Mouse (Mus musculus): Measurements from ENCODE around the gene 1810013L24Rik. TPM values are rescaled to one million over a fixed set of nuclear protein-coding genes. Genes with fewer than 3 reads are reported as not detected.

1810013L24Rik gene
- polyA plus RNA-seq, 1 experiment from 2014 or later = 12.5 TPM

- WGBS = 10% methylated on average over 33 of the region's 33 CpGs
- peak overlapping the region; percentile 100 for H3K27ac ChIP-seq (ENCODE audit: low read depth, low read length)
- H3K4me1 ChIP-seq (replicated peaks; ENCODE audit: control insufficient read depth, insufficient read depth, low read length) = peaks cover 13% of the 10 kb centered on the region
- H3K4me3 ChIP-seq (ENCODE audit: low read depth, low read length) = peak overlapping the region; percentile 84
- peak overlapping the region; percentile 87 for H3K9ac ChIP-seq (ENCODE audit: low read depth, low read length)
- no peaks in the 10 kb centered on the region for H3K27me3 ChIP-seq (replicated peaks; ENCODE audit: control insufficient read depth, insufficient read depth, low read length)
- peaks cover 8% of the 10 kb centered on the region; the same call in 1 of the 2 replicates for H3K36me3 ChIP-seq (ENCODE audit: control insufficient read depth, insufficient read depth, low read length)
- peak overlapping the region; percentile 99 for H3K4me2 ChIP-seq
- DNase-seq (ENCODE audit: low spot score) (no peak), ATAC-seq (replicated peaks; ENCODE audit: low FRiP score) (peak; percentile 44)
- H3K9me3 ChIP-seq (ENCODE audit: control insufficient read depth, low read length) = no peaks in the 10 kb centered on the region
Measured at GRCm38 (mm10) chr16:8828636-8829563, 1.0 kb upstream of the 1810013L24Rik start.

DNA sequence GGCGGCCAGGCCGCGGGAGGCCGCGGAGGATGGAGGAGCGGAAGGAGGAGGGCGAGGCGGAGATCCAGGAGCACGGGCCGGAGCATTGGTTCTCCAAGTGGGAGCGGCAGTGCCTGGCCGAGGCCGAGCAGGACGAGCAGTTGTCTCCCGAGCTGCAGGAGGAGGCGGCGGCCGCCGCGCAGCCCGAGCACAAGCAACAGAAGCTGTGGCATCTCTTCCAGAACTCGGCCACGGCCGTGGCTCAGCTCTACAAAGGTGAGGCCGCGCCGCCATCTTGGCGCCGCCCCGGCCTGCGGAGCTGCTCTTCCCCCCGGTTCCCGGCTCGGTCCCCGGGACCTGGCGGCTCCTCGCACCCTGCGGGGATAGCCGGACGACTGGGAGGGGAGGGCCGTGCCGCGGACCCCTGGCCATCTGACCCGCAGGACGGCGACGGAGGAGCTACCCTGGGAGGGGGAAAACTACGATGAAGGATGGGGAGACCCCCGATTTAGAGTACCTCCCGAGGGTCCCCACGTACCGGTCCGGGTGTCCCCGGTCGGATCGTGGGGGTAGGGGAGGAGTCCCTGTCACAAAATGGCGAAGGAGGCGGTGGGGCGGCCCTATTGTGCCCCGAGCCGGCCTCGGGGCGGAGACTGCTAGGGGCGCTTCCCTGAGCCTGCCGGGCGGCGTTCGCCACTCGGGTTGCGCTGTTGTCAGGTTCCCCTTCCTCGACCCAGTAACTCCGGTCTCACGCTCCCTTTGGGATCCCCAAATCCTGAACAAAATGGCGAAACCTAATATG, 721 bp downstream of the 1810013L24Rik start:
- Histone ChIP-seq H3K9ac (ENCODE audit: low read depth, low read length) (peak overlapping the region; percentile 91), H3K36me3 (ENCODE audit: control insufficient read depth, insufficient read depth, low read length) (peaks cover 16% of the 10 kb centered on the region), H3K9me3 (ENCODE audit: control insufficient read depth, low read length) (no peaks in the 10 kb centered on the region), H3K27me3 (replicated peaks; ENCODE audit: control insufficient read depth, insufficient read depth, low read length) (no peaks in the 10 kb centered on the region), H3K4me2 (peak overlapping the region; percentile 81), H3K27ac (ENCODE audit: low read depth, low read length) (peak overlapping the region; percentile 100), H3K4me1 (replicated peaks; ENCODE audit: control insufficient read depth, insufficient read depth, low read length) (peaks cover 15% of the 10 kb centered on the region), H3K4me3 (ENCODE audit: low read depth, low read length) (peak overlapping the region; percentile 84)
- DNase-seq (ENCODE audit: low spot score) = peak; percentile 79
- under 1% methylated on average over 73 of the region's 74 CpGs for WGBS
- ATAC-seq (replicated peaks; ENCODE audit: low FRiP score) = peak; percentile 57

DNA sequence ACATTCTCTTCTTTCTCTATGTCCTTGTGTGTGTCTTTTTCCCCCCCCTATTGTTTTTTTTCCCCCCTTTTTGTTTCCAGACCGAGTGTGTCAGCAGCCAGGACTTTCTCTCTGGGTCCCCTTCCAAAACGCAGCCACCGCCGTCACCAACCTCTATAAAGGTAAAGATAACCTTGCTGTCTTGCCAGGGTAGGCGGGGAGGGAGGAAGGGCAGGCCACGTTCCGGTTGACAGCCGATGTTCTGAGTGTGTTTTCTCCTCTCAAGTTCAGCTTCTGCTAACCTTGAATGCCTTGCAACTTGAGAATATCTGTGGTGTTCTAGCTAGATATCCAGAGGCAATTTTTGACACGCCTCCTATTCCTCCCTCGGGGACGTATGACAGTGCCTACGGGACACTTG, 1.3 kb downstream of the 1810013L24Rik start:
- 5% methylated on average over 12 of the region's 12 CpGs for WGBS
- H3K4me2 ChIP-seq = peak overlapping the region; percentile 81
- peaks cover 15% of the 10 kb centered on the region for H3K4me1 ChIP-seq (replicated peaks; ENCODE audit: control insufficient read depth, insufficient read depth, low read length)
- ATAC-seq (replicated peaks; ENCODE audit: low FRiP score) (no peak), DNase-seq (ENCODE audit: low spot score) (no peak)
- H3K27ac ChIP-seq (ENCODE audit: low read depth, low read length) = no peak overlapping the region
- peak overlapping the region; percentile 91 for H3K9ac ChIP-seq (ENCODE audit: low read depth, low read length)
- H3K4me3 ChIP-seq (ENCODE audit: low read depth, low read length) = peak overlapping the region; percentile 84
- H3K36me3 ChIP-seq (ENCODE audit: control insufficient read depth, insufficient read depth, low read length) = peaks cover 18% of the 10 kb centered on the region
- no peaks in the 10 kb centered on the region for H3K27me3 ChIP-seq (replicated peaks; ENCODE audit: control insufficient read depth, insufficient read depth, low read length)
- H3K9me3 ChIP-seq (ENCODE audit: control insufficient read depth, low read length) = no peaks in the 10 kb centered on the region

DNA sequence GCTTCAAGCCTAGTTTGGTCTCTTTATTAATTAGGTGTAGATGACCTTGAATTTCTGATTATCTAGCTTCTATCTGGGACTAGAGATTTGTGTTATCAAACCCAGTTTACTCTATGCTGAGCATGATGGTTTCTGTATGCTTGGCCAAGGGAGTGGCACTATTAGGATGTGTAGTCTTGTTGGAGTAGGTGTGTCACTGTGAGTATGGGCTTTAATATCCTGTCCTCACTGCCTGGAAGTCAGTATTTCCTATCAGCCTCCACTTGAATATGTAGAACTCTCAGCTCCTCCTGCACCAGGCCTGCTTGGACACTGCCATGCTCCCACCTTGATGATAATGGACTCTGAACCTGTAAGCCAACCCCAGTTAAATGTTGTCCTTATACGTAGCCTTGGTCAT, 7.0 kb downstream of the 1810013L24Rik start:
- Histone ChIP-seq H3K4me2 (no peak overlapping the region), H3K36me3 (ENCODE audit: control insufficient read depth, insufficient read depth, low read length) (peaks cover 28% of the 10 kb centered on the region), H3K27me3 (replicated peaks; ENCODE audit: control insufficient read depth, insufficient read depth, low read length) (no peaks in the 10 kb centered on the region), H3K4me1 (replicated peaks; ENCODE audit: control insufficient read depth, insufficient read depth, low read length) (peaks cover 9% of the 10 kb centered on the region), H3K27ac (ENCODE audit: low read depth, low read length) (no peak overlapping the region), H3K4me3 (ENCODE audit: low read depth, low read length) (no peak overlapping the region), H3K9me3 (ENCODE audit: control insufficient read depth, low read length) (no peaks in the 10 kb centered on the region), H3K9ac (ENCODE audit: low read depth, low read length) (no peak overlapping the region)
- 75% methylated on average over 1 of the region's 1 CpGs for WGBS
- ATAC-seq (replicated peaks; ENCODE audit: low FRiP score) (no peak; the same call in 1 of the 2 replicates), DNase-seq (ENCODE audit: low spot score) (no peak)

- DNase-seq (ENCODE audit: low spot score) (no peak), ATAC-seq (replicated peaks; ENCODE audit: low FRiP score) (no peak)
- Histone ChIP-seq H3K4me1 (replicated peaks; ENCODE audit: control insufficient read depth, insufficient read depth, low read length) (peaks cover 8% of the 10 kb centered on the region), H3K27ac (ENCODE audit: low read depth, low read length) (no peak overlapping the region), H3K4me2 (no peak overlapping the region), H3K9ac (ENCODE audit: low read depth, low read length) (no peak overlapping the region), H3K4me3 (ENCODE audit: low read depth, low read length) (no peak overlapping the region), H3K9me3 (ENCODE audit: control insufficient read depth, low read length) (no peaks in the 10 kb centered on the region), H3K27me3 (replicated peaks; ENCODE audit: control insufficient read depth, insufficient read depth, low read length) (no peaks in the 10 kb centered on the region), H3K36me3 (ENCODE audit: control insufficient read depth, insufficient read depth, low read length) (peaks cover 28% of the 10 kb centered on the region)
- WGBS = 100% methylated on average over 1 of the region's 1 CpGs
Measured at GRCm38 (mm10) chr16:8837595-8837994, 7.7 kb downstream of the 1810013L24Rik start.

- ATAC-seq (replicated peaks; ENCODE audit: low FRiP score) = no peak
- Histone ChIP-seq H3K27ac (ENCODE audit: low read depth, low read length) (no peak overlapping the region), H3K27me3 (replicated peaks; ENCODE audit: control insufficient read depth, insufficient read depth, low read length) (no peaks in the 10 kb centered on the region), H3K4me3 (ENCODE audit: low read depth, low read length) (no peak overlapping the region), H3K4me2 (no peak overlapping the region), H3K9ac (ENCODE audit: low read depth, low read length) (no peak overlapping the region), H3K9me3 (ENCODE audit: control insufficient read depth, low read length) (no peaks in the 10 kb centered on the region), H3K4me1 (replicated peaks; ENCODE audit: control insufficient read depth, insufficient read depth, low read length) (peaks cover 1% of the 10 kb centered on the region), H3K36me3 (ENCODE audit: control insufficient read depth, insufficient read depth, low read length) (peaks cover 35% of the 10 kb centered on the region)
- DNase-seq (ENCODE audit: low spot score) = no peak
Measured at GRCm38 (mm10) chr16:8838921-8839320, 9.0 kb downstream of the 1810013L24Rik start.

DNA sequence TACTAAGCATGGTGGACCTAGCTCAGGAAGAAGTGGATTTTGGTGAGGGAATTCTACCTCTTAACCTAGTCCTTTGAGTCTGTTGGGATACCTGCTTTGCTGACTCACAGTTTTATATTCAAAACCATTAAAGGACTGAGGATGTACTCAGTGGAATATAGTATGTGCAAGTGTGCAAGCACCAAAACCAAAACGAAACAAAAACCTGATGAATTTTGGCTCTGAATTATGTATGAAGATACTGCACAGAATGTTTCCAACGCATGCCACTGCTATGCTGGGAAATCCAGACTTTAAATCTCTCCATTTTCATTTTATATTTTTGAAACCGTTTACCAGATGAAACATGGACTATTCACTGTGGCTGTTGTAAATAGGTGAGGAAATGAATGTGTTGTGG, 10.7 kb downstream of the 1810013L24Rik start:
- ATAC-seq (replicated peaks; ENCODE audit: low FRiP score) = no peak
- H3K27ac ChIP-seq (ENCODE audit: low read depth, low read length) = no peak overlapping the region

DNA sequence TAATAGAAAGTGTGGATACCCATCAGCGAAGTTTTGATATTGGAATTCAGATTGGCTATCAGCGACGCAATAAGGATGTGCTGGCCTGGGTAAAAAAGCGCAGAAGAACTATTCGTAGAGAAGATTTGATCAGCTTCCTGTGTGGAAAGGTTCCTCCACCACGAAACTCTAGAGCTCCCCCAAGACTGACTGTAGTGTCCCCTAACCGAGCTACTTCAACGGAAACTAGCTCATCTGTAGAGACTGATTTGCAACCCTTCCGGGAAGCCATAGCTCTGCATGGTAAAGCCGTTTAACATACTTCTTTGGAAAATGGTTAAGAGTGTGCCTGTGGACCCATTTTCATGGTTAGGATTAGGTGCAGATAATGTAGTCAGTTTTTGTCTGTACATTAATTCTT, 13.1 kb downstream of the 1810013L24Rik start:
- no peaks in the 10 kb centered on the region for H3K27me3 ChIP-seq (replicated peaks; ENCODE audit: control insufficient read depth, insufficient read depth, low read length)
- 0 out of 2 replicates have a peak, but pooled peaks cover 3% of the 10 kb centered on the region for H3K4me1 ChIP-seq (replicated peaks; ENCODE audit: control insufficient read depth, insufficient read depth, low read length)
- no peak overlapping the region for H3K4me3 ChIP-seq (ENCODE audit: low read depth, low read length)
- no peak overlapping the region for H3K27ac ChIP-seq (ENCODE audit: low read depth, low read length)
- DNase-seq (ENCODE audit: low spot score) = no peak
- no peak for ATAC-seq (replicated peaks; ENCODE audit: low FRiP score)
- H3K9ac ChIP-seq (ENCODE audit: low read depth, low read length) = no peak overlapping the region
- no peaks in the 10 kb centered on the region for H3K9me3 ChIP-seq (ENCODE audit: control insufficient read depth, low read length)
- H3K36me3 ChIP-seq (ENCODE audit: control insufficient read depth, insufficient read depth, low read length) = peaks cover 21% of the 10 kb centered on the region
- WGBS = 87% methylated on average over 10 of the region's 10 CpGs
- H3K4me2 ChIP-seq = no peak overlapping the region

More for the DNA sequence above, 10.7 kb downstream of the 1810013L24Rik start:
- no peaks in the 10 kb centered on the region; the same call in 1 of the 2 replicates for H3K4me1 ChIP-seq (replicated peaks; ENCODE audit: control insufficient read depth, insufficient read depth, low read length)
- no peak overlapping the region for H3K4me3 ChIP-seq (ENCODE audit: low read depth, low read length)
- DNase-seq (ENCODE audit: low spot score) = no peak
- H3K9me3 ChIP-seq (ENCODE audit: control insufficient read depth, low read length) = no peaks in the 10 kb centered on the region
- no peak overlapping the region for H3K9ac ChIP-seq (ENCODE audit: low read depth, low read length)
- no peak overlapping the region for H3K4me2 ChIP-seq
- H3K27me3 ChIP-seq (replicated peaks; ENCODE audit: control insufficient read depth, insufficient read depth, low read length) = no peaks in the 10 kb centered on the region
- peaks cover 29% of the 10 kb centered on the region for H3K36me3 ChIP-seq (ENCODE audit: control insufficient read depth, insufficient read depth, low read length)
- WGBS = 93% methylated on average over 3 of the region's 3 CpGs
